Mouse (Mus musculus) brown adipose tissue, adult 24 weeks (tissue): ENCODE data around the gene Gss. TPM values are rescaled to one million over a fixed set of nuclear protein-coding genes. Genes with fewer than 3 reads are reported as not detected.

Experiments used
- H3K27ac ChIP-seq: fragments of 200-500 bp; replicated peaks from 2 replicates; pipeline ENCODE4 v1.5.1; 2012; ENCODE audit warnings: low read depth, mild to moderate bottlenecking, low read length
- H3K4me1 ChIP-seq: fragments of 200-500 bp; 2 replicates; pipeline ENCODE4 v1.6.1; 2012; ENCODE audit warnings: low read length, mixed read lengths; ENCODE audit not compliant: control insufficient read depth, insufficient read depth, insufficient read length
- H3K4me3 ChIP-seq: fragments of 200-500 bp; 2 replicates; pipeline ENCODE4 v1.5.1; 2012; ENCODE audit warnings: low read depth, mild to moderate bottlenecking, low read length, moderate library complexity; ENCODE audit not compliant: insufficient read depth
- polyA plus RNA-seq: library from polyadenylated mRNA; stranded (reverse); fragments of >200 nt; gene quantifications from 2 replicates; pipeline ENCODE4 v1.2.4, GENCODE M21; 2012; ENCODE audit not compliant: missing spikeins, insufficient read depth, insufficient read length

Gss gene
- polyA plus RNA-seq, 1 experiment = 15.7 TPM

GRCm38 (mm10) chr2:155603707-155604106 lies 11.1 kb upstream of the Gss start:
- H3K4me1 ChIP-seq = no peaks in the 10 kb centered on the region
- no peak overlapping the region for H3K4me3 ChIP-seq
- no peak overlapping the region for H3K27ac ChIP-seq

GRCm38 (mm10) chr2:155595516-155595915 lies 2.9 kb upstream of the Gss start:
- Histone ChIP-seq H3K4me3 (no peak overlapping the region), H3K27ac (no peak overlapping the region), H3K4me1 (no peaks in the 10 kb centered on the region)

- peak overlapping the region; percentile 66 for H3K27ac ChIP-seq
- peak overlapping the region; percentile 90 for H3K4me3 ChIP-seq
- no peaks in the 10 kb centered on the region; the same call in 1 of the 2 replicates for H3K4me1 ChIP-seq
Measured at GRCm38 (mm10) chr2:155592854-155593283, 259 bp upstream of the Gss start.

GRCm38 (mm10) chr2:155591676-155592075 lies 934 bp downstream of the Gss start:
- Histone ChIP-seq H3K4me1 (no peaks in the 10 kb centered on the region; the same call in 1 of the 2 replicates), H3K4me3 (peak overlapping the region; percentile 90), H3K27ac (peak overlapping the region; percentile 87)

GRCm38 (mm10) chr2:155590876-155591275 lies 1.7 kb downstream of the Gss start:
- Histone ChIP-seq H3K4me3 (no peak overlapping the region), H3K27ac (no peak overlapping the region), H3K4me1 (no peaks in the 10 kb centered on the region; the same call in 1 of the 2 replicates)

- peak overlapping the region; percentile 59 for H3K27ac ChIP-seq
- no peaks in the 10 kb centered on the region; the same call in 1 of the 2 replicates for H3K4me1 ChIP-seq
- H3K4me3 ChIP-seq = no peak overlapping the region
Measured at GRCm38 (mm10) chr2:155589521-155589920, 3.1 kb downstream of the Gss start.

GRCm38 (mm10) chr2:155588136-155588535 lies 4.5 kb downstream of the Gss start:
- no peak overlapping the region for H3K27ac ChIP-seq
- no peak overlapping the region for H3K4me3 ChIP-seq
- no peaks in the 10 kb centered on the region; the same call in 1 of the 2 replicates for H3K4me1 ChIP-seq

- H3K4me3 ChIP-seq = no peak overlapping the region; the same call in 1 of the 2 replicates
- H3K4me1 ChIP-seq = no peaks in the 10 kb centered on the region; the same call in 1 of the 2 replicates
- H3K27ac ChIP-seq = peak overlapping the region; percentile 83
Measured at GRCm38 (mm10) chr2:155585486-155585885, 7.1 kb downstream of the Gss start.

GRCm38 (mm10) chr2:155585082-155585481 lies 7.5 kb downstream of the Gss start:
- H3K27ac ChIP-seq = peak overlapping the region; percentile 67
- no peak overlapping the region for H3K4me3 ChIP-seq
- H3K4me1 ChIP-seq = no peaks in the 10 kb centered on the region; the same call in 1 of the 2 replicates

- H3K4me1 ChIP-seq = no peaks in the 10 kb centered on the region
- no peak overlapping the region for H3K27ac ChIP-seq
- H3K4me3 ChIP-seq = no peak overlapping the region
Measured at GRCm38 (mm10) chr2:155583927-155584530, 8.6 kb downstream of the Gss start.

- H3K4me1 ChIP-seq = no peaks in the 10 kb centered on the region
- H3K4me3 ChIP-seq = no peak overlapping the region
- no peak overlapping the region for H3K27ac ChIP-seq
Measured at GRCm38 (mm10) chr2:155582996-155583395, 9.6 kb downstream of the Gss start.

- Histone ChIP-seq H3K27ac (no peak overlapping the region), H3K4me1 (no peaks in the 10 kb centered on the region), H3K4me3 (no peak overlapping the region)
Measured at GRCm38 (mm10) chr2:155582384-155582995, 10.1 kb downstream of the Gss start.

- Histone ChIP-seq H3K4me1 (no peaks in the 10 kb centered on the region), H3K4me3 (no peak overlapping the region), H3K27ac (no peak overlapping the region)
Measured at GRCm38 (mm10) chr2:155580331-155580730, 12.3 kb downstream of the Gss start.

- no peak overlapping the region for H3K4me3 ChIP-seq
- H3K27ac ChIP-seq = no peak overlapping the region
- no peaks in the 10 kb centered on the region for H3K4me1 ChIP-seq
Measured at GRCm38 (mm10) chr2:155576656-155577055, 16.0 kb downstream of the Gss start.

GRCm38 (mm10) chr2:155574700-155575099 lies 17.9 kb downstream of the Gss start:
- no peak overlapping the region for H3K4me3 ChIP-seq
- no peaks in the 10 kb centered on the region for H3K4me1 ChIP-seq
- peak overlapping the region; percentile 53; the same call in 1 of the 2 replicates for H3K27ac ChIP-seq

GRCm38 (mm10) chr2:155573996-155574395 lies 18.6 kb downstream of the Gss start:
- Histone ChIP-seq H3K27ac (no peak overlapping the region), H3K4me1 (no peaks in the 10 kb centered on the region), H3K4me3 (no peak overlapping the region)
